Mouse (Mus musculus) forebrain, embryonic 11.5 days (tissue): Measurements from ENCODE around the gene Best2. TPM values are rescaled to one million over a fixed set of nuclear protein-coding genes. Genes with fewer than 3 reads are reported as not detected.

Experiments used
- ATAC-seq: fragments of 200-750 bp; cut with Nextera tagmentation; replicated peaks from 2 replicates; pipeline ENCODE4 v1.8.0; 2017; ENCODE audit warnings: moderate TSS enrichment; ENCODE audit not compliant: low FRiP score
- DNase-seq: peaks from one replicate; pipeline ENCODE4 v3.0.0-alpha.2; 2017; ENCODE audit warnings: low spot score
- H3K27ac ChIP-seq: fragments of 300-500 bp; sonication (generic); 2 replicates; pipeline ENCODE4 v1.5.1; 2014; ENCODE audit warnings: low read depth, low read length
- H3K27me3 ChIP-seq: fragments of 300-500 bp; sonication (generic); 2 replicates; pipeline ENCODE4 v1.6.1; 2014; ENCODE audit warnings: mild to moderate bottlenecking, low read length, mixed read lengths; ENCODE audit not compliant: control insufficient read depth, insufficient read depth
- H3K36me3 ChIP-seq: fragments of 300-500 bp; sonication (generic); 2 replicates; pipeline ENCODE4 v1.6.1; 2014; ENCODE audit warnings: mild to moderate bottlenecking, low read length, moderate library complexity, mixed read lengths; ENCODE audit not compliant: control insufficient read depth, insufficient read depth
- H3K4me1 ChIP-seq: fragments of 300-500 bp; sonication (generic); replicated peaks from 2 replicates; pipeline ENCODE4 v1.6.1; 2014; ENCODE audit warnings: low read length, mixed read lengths; ENCODE audit not compliant: control insufficient read depth, insufficient read depth
- H3K4me2 ChIP-seq: fragments of 300-500 bp; sonication (generic); 2 replicates; pipeline ENCODE4 v1.6.1; 2014; ENCODE audit warnings: low read depth, mild to moderate bottlenecking, low read length, moderate library complexity, mixed read lengths; ENCODE audit not compliant: severe bottlenecking
- H3K4me3 ChIP-seq: fragments of 300-500 bp; sonication (generic); 2 replicates; pipeline ENCODE4 v1.5.1; 2014; ENCODE audit warnings: low read depth, low read length
- H3K9ac ChIP-seq: fragments of 300-500 bp; sonication (generic); 2 replicates; pipeline ENCODE4 v1.6.1; 2014; ENCODE audit warnings: low read length
- H3K9me3 ChIP-seq: fragments of 300-500 bp; sonication (generic); 2 replicates; pipeline ENCODE4 v1.6.1; 2016; ENCODE audit warnings: low read length, mixed read lengths; ENCODE audit not compliant: control insufficient read depth
- WGBS: fragments of 180-500 bp; shearing (Covaris S2); extraction: QIAGEN DNeasy Blood & Tissue Kit; methylation state at CpG from one replicate; pipeline ENCODE4 v1.1.7; 2014; 5-methylcytosine and 5-hydroxymethylcytosine counted together
- polyA plus RNA-seq: library from polyadenylated mRNA; unstranded; fragments of >200 nt; fragmentation: Nextera tagmentation; extraction: Ambion mirVana; gene quantifications from 2 replicates; pipeline ENCODE4 v1.2.1, GENCODE M21; 2014

The Best2 gene
- polyA plus RNA-seq, 1 experiment from 2014 or later, result not detected

DNA sequence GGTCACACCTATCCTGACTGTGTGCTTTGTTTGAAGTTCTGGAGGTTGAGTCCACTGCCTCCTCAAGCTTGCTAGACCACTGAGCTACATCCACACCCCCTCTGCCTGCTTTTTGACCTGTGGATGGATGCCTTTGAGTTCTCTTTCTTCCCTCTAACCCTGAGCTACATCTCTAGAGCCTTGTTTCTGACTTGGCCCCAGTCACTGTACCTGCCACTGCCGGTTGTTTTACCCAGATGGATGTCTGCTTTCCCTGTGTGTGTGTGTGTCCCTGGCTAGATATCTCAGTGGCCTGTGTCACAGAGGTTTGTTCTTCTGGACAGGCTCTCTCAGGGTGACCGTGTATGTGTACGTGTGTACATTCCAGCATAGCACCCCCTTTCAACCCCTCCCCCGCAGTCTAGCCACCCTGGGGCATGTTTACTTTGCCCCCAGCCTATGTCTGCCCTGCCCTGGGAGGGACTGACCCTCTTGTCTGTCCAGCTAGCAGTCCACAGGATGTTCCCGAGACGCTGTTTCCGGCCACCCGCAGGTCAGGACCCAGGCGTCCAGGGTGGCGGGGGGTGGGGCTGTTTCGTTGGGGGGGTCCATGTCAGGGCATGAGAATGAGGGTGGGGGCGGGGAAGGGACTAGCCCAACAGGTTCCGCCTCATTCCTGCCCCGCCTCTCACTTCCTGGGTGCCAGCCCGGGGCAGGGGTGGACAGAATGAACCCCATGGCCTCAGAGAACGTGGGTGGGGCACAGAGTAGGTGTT lies 29.9 kb downstream of the Best2 start:
- Histone ChIP-seq H3K4me2 (peak overlapping the region; percentile 99; the same call in 1 of the 2 replicates), H3K36me3 (no peaks in the 10 kb centered on the region), H3K9ac (0 out of 2 replicates have a peak overlapping the region, but pooled peaks have one; percentile 9), H3K4me1 (peaks cover 28% of the 10 kb centered on the region), H3K9me3 (no peaks in the 10 kb centered on the region), H3K27me3 (peaks cover 22% of the 10 kb centered on the region), H3K27ac (no peak overlapping the region), H3K4me3 (no peak overlapping the region)
- ATAC-seq (no peak), DNase-seq (no peak)
- WGBS, result 8% methylated on average over 16 of the region's 16 CpGs

DNA sequence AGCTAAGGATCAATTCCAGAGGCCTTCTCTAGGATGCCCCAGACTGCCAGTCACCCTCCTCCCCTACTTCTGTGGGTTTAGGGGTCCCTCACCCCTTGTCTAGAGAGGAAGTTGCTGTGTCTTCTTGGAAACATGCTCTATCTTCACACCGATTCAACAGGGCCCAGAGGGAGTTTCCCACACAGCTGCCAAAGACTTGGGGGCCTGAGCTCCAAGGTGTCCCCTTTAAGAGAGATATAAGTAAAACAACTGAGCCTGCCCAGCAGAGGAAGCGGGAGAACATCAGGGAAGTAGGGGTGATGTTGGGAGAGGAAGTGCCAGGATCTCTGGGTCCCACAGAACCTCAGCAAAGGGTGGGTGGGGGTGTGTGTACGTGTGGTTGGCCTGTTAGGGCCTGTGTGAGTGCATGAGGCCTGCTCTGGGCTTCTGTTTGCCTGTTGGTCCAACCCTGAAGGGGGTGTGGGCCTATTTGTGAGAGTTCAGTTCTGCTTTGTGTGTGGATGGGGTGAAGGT lies 31.8 kb downstream of the Best2 start:
- Histone ChIP-seq H3K27me3 (peaks cover 38% of the 10 kb centered on the region), H3K36me3 (no peaks in the 10 kb centered on the region), H3K4me1 (peaks cover 40% of the 10 kb centered on the region), H3K9me3 (no peaks in the 10 kb centered on the region), H3K9ac (no peak overlapping the region), H3K4me2 (no peak overlapping the region), H3K27ac (no peak overlapping the region), H3K4me3 (no peak overlapping the region)
- ATAC-seq, result no peak
- 71% methylated on average over 3 of the region's 3 CpGs for WGBS
- DNase-seq, result no peak

DNA sequence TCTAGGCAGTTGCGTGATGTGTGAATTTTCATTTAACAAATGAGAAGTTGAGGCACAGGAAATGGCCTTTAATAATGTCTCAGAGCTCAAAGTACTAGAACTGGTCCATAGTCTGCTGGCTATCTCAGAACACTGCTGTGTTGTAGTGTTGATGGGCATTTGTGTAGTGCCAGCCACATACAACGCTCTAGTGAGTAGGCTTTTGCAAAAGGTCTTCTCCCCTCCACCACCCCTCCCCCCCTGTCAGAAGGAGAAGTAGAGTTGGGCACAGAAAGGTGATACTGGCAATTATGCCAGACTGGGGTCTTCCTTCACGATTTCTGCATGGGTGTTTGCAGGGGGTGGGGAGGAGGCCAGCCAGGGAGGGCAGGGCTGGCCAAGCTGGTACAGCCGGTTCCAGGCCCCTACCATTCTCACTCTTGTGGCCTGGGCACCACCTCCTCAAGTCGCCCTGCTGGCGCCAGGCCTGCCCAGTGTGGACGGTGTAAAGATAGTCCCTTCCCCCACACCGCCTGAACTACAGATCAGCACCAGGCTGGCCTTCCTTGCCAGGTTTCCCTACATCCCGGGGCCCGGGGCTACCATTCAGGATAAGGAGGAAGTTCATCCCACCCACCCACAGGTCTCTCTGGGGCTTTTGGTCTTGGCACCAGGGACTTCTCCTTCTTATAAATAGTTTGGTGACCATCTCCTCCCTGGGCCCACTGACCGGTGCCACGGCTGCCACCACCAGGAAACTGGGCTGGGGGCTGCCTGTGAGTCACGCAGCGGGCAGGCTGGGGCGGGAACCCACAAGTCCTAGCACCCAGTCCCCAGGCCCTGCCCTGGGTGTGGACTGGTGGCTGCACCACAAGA lies 32.5 kb downstream of the Best2 start:
- peaks cover 45% of the 10 kb centered on the region for H3K4me1 ChIP-seq
- ATAC-seq (no peak), DNase-seq (no peak)
- H3K9ac ChIP-seq, result no peak overlapping the region
- 85% methylated on average over 15 of the region's 15 CpGs for WGBS
- H3K9me3 ChIP-seq, result no peaks in the 10 kb centered on the region
- no peak overlapping the region for H3K4me2 ChIP-seq
- no peak overlapping the region for H3K4me3 ChIP-seq
- no peaks in the 10 kb centered on the region for H3K36me3 ChIP-seq
- no peak overlapping the region for H3K27ac ChIP-seq
- H3K27me3 ChIP-seq, result peaks cover 45% of the 10 kb centered on the region

DNA sequence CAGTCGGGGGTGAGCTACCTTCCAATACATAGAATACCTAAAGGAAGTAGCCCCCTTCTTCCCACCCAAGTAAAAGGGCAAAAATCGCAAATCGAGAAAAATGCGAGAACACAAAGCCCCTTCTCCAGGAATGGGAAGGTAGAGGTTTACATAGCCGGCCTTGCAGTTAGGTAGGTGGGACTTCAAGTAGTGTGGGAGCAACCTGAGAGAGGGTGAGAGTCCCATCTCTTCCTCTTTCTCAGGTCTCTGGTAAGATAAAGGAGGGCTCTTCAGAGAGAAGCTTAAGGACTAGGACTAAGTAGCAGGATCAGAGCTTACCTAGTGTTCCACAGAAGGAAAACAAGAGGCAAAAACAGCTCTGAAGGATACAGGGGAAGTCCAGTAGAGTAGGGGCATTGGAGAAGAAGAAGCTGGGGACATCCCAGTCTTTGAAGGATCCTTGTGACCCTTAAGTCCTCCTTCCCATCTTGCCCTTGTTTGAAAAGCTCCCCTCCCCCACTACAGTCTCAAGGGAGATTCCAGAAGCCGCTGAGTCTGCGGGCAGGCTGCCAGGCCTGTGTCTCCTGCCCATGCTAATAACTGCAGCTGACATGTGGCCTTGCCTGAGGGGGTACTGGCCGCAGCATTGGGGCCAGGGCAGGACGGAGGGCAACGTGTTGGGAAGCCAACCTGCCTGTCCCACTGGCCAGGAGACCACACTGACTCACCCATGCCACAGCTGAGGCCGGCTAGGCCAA lies 33.5 kb downstream of the Best2 start:
- Histone ChIP-seq H3K4me2 (no peak overlapping the region), H3K9me3 (no peaks in the 10 kb centered on the region), H3K27ac (no peak overlapping the region), H3K4me1 (peaks cover 44% of the 10 kb centered on the region), H3K9ac (no peak overlapping the region), H3K4me3 (no peak overlapping the region; the same call in 1 of the 2 replicates), H3K36me3 (no peaks in the 10 kb centered on the region), H3K27me3 (peaks cover 40% of the 10 kb centered on the region)
- ATAC-seq (no peak), DNase-seq (no peak)
- WGBS, result 39% methylated on average over 11 of the region's 11 CpGs

DNA sequence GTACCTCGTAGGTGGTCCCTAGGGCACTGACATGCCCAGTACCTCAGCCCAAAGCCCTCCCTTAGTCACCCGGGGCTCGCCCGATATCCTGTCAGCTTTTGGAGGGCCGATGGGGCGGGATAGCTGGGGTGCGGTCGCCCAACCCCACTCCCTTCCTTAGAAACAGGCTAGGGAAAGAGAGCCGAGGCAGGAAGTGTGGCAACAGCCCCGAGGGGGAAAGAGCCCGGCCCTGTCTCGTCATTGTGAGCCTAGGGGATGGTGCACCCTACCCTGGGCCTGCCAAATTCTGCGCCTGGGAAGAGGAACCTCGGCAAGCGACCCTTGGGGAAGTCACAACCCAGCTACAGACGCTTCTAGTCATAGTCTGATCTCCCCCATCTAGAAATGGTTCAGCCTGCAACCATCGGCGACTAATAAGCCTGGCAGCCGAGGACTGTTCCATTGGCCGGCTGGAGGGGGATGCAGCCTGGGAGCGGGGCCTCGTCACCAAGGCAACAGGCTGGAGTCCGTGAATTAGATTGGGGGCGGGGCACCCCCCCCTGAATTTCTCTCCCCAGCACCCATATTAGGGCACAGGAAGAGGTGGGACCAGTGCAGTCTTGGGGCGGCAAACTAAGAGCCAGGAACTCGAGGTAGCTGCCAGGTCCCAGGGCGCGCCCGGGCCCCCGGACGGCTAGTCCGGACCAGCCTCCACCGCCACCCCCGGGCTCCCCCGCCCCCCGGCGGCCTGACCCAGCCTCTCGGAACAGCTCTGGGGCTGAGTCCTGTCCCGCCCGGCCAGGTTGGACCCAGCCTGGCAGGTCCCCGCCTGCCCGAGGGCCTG lies 34.5 kb downstream of the Best2 start:
- Histone ChIP-seq H3K9me3 (no peaks in the 10 kb centered on the region), H3K4me3 (peak overlapping the region; percentile 25), H3K4me1 (peaks cover 36% of the 10 kb centered on the region), H3K9ac (peak overlapping the region; percentile 41; the same call in 1 of the 2 replicates), H3K27me3 (peaks cover 40% of the 10 kb centered on the region), H3K36me3 (no peaks in the 10 kb centered on the region), H3K4me2 (peak overlapping the region; percentile 97), H3K27ac (no peak overlapping the region)
- DNase-seq (peak; percentile 89), ATAC-seq (no peak; the same call in 1 of the 2 replicates)
- WGBS, result 2% methylated on average over 42 of the region's 42 CpGs

DNA sequence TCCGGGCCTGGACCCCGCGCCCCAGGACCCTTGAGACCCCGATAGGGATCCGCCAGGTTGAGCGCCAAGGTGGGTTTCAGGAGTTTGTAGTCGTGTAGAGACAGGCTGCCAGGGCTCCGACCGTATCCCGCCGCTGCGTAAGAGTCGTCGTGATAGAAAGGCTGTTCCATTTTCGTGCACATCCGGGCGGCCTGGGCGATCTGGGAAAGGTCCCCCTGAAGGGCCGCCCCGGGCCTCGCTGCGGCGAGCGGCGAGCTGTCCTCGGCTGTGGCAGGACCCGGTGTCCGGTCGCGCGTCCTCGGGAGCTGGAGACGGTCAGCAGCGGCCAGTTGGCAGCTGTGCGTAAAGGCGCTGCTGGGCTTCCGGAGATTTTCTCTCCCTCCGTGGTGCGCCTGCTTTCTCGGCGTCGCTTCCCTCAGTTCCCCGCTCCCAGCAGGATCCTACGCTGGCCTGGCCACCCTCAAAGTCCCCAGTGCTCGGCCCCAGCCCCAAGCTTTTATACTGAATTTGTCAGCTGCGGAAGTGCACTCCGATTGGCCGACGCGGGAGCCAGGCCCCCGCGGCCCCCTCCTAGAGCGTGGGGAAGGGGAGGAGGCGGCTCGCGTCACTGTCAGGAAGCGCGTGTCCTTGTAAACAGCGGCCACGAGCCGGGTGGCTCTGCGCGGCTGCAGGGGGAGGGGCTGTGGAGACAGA lies 35.9 kb downstream of the Best2 start, which contains the start of gene Junb:
Gene Junb (minus strand): TSS at position 471 of the 693 bp plus-strand sequence.
- peak; percentile 31 for ATAC-seq
- H3K4me3 ChIP-seq, result peak within 1 kb of the TSS; percentile 40
- H3K36me3 ChIP-seq, result no peaks in the 10 kb centered on the region
- peak within 1 kb of the TSS; percentile 97 for H3K4me2 ChIP-seq
- H3K27ac ChIP-seq, result no peak within 1 kb of the TSS
- under 1% methylated on average over 63 of the region's 63 CpGs for WGBS
- DNase-seq, result peak; percentile 89
- H3K9me3 ChIP-seq, result no peaks in the 10 kb centered on the region
- H3K27me3 ChIP-seq, result peaks cover 40% of the 10 kb centered on the region
- peaks cover 32% of the 10 kb centered on the region for H3K4me1 ChIP-seq
- H3K9ac ChIP-seq, result peak within 1 kb of the TSS; percentile 45

DNA sequence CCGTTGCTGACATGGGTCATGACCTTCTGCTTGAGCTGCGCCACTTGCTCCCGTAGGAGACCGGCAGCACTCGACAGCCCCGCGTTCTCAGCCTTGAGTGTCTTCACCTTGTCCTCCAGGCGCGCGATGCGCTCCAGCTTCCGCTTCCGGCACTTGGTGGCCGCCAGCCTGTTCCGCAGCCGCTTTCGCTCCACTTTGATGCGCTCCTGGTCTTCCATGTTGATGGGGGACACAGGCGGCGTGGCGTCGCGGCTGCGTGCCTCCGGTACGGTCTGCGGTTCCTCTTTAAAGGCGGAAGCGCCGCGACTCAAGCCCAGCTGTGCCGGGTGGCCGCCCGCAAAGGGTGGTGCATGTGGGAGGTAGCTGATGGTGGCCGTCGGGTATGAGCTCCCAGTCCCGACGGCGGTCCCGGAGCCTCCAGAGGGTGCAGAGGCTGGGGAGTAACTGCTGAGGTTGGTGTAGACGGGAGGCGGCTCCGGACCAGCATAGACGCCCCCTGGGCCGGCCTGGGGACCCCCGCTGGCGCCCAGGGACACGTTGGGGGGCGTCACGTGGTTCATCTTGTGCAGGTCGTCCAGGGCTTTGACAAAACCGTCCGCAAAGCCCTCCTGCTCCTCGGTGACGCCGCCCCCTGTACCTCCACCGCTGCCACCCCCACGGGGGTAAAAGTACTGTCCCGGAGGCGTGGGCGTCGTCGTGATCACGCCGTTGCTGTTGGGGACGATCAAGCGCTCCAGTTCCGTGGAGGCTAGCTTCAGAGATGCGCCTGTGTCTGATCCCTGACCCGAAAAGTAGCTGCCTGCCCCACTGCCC lies 36.7 kb downstream of the Best2 start:
- Histone ChIP-seq H3K27ac (no peak overlapping the region), H3K4me1 (peaks cover 32% of the 10 kb centered on the region), H3K9ac (peak overlapping the region; percentile 24; the same call in 1 of the 2 replicates), H3K9me3 (no peaks in the 10 kb centered on the region), H3K36me3 (peaks cover 3% of the 10 kb centered on the region; the same call in 1 of the 2 replicates), H3K4me2 (peak overlapping the region; percentile 97), H3K4me3 (peak overlapping the region; percentile 40), H3K27me3 (peaks cover 40% of the 10 kb centered on the region)
- DNase-seq (peak; percentile 77), ATAC-seq (no peak)
- WGBS, result 2% methylated on average over 69 of the region's 70 CpGs
